Mouse (Mus musculus) bone marrow, adult 2 months (tissue): ENCODE measurements around the gene Maml2.

Experiments
- CTCF ChIP-seq: fragments of 200-500 bp; IDR thresholded peaks from 2 replicates; pipeline ENCODE4 v1.5.1; 2011; ENCODE audit warnings: low read length, control low read depth; ENCODE audit not compliant: control insufficient read depth, insufficient read depth
- POLR2A ChIP-seq: fragments of 200-500 bp; IDR thresholded peaks from 2 replicates; pipeline ENCODE4 v1.6.1; 2011; ENCODE audit warnings: low read depth, mild to moderate bottlenecking, control low read depth, low read length, borderline replicate concordance; ENCODE audit not compliant: control insufficient read depth

DNA sequence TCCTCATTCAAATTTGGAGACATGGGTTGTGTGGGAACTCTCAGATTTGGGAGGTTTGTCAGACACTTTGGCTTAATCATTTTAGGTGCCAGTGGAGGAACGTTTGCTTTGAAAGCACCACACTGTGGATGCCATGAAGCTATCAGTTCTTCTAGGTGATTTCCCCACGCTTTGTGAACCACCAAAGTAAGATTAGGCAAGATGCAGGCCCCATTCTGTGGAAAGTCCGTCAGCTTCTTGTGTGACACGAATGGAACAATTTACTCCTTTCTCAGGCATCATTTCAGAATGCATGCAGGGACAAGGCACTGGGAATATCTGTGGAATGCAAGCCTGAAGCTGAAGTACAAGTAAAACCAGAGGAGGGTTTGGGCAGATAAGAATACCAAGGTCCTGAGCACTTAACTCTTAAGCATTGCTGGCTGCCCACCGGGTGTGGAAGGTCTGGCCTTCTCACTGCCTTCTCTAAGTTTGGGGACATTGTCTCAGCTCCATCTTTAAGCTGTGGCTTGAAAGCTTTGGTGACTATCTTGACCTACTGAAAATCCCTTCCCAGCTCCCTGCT is 23.1 kb downstream of the Maml2 start:
- TF ChIP-seq POLR2A (no peak), CTCF (no peak)
